Mouse (Mus musculus) spleen, postnatal 4 days (tissue): ENCODE data around the gene Ube2h.

Experiments used
- DNase-seq, 2 experiments: peaks; one replicate each; pipeline ENCODE4 v3.0.0; 2022; ENCODE audit warnings: low spot score in 2 of 2

Ube2h gene

DNA sequence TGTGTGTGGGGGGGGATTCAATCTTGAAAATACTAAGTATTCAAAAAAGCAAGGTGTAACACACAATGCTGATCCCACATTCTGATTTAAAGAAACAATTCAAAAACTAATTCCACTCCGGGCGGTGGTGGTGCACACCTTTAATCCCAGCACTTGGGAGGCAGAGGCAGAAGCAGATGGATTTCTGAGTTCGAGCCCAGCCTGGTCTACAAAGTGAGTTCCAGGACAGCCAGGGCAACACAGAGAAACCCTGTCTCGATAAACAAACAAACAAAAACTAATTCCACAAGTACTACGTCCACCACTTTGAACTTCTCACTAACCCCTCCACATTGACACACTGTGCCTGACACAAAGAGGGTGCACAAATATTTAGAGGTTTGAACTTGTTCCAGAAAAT, 4.7 kb downstream of the Ube2h start:
- no peak for DNase-seq

DNA sequence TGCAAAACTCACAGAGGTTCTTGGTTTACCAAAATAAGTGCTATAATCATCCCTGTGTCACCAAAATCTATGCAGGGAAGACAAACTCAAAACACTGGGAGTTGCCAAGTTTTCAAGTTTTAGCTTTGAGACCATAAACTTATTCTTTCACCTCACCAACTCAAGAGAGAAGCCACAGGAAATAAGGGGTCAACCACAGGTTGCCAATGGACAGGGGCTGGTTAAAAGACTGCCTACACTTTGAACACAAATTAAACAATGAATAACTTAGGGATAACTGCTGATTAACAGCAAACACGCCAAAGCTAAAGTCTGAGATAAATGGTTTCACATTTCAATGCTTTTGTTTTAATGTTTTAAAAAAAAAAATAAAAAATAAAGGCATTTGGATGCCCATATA, 5.2 kb downstream of the Ube2h start:
- DNase-seq = no peak

DNA sequence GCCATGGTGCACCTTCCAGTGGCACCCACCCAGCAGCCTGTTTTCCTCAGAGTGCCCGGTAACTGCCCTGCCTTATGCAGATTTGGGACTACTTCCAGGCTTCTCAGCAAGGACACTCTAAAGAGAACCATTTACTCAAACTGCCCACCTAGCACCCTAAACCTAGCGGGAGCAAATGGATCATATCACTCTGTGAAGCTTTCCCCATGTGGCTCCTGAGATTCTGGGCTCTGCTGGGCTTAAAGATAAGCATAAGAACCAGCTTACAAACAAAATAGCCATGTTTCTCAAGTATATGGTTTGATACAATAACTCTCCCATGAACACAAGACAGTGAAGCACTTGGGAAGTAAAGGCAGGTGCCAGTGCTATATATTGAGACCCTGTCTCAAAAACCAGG, 11.8 kb downstream of the Ube2h start:
- DNase-seq = no peak

DNA sequence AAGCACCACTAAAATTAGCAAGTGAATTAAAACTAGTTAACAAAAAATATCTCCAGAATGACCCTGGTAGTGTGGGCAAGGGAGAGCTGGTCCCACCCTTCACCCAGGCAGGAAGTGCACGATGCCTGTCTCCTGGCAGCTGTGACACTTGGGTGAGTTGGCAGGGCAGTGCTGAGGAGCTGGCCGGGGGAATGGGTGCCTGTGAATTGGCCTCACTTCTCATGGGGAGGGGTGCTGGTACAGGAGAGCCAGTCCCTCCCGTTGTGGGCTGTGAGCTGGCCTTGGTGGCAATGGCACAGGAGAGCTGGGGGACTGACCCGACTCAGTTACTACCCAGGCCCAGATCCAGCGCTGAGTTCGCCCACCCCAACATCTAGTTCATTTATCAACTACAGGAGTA, 16.4 kb downstream of the Ube2h start:
- DNase-seq = peak; percentile 24 to 71

DNA sequence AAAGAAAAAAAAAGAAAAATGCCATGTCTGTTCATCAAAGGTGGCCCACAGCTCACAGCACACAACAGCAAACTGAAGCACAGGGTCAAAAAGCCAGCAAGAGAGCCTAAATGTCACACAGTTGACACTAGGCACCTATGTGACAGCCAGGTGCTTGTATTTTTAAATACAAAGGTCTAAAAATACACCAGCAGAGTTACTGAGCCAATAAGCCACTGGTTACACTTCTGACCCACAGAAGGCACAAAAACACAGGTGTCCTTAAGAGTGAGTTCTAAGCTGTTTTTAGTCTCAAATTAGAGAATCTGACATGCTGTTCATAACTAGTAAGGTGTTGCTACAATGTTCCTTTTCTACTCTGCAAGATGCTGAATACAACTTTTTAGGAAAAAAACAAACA, 17.7 kb downstream of the Ube2h start:
- no peak for DNase-seq

DNA sequence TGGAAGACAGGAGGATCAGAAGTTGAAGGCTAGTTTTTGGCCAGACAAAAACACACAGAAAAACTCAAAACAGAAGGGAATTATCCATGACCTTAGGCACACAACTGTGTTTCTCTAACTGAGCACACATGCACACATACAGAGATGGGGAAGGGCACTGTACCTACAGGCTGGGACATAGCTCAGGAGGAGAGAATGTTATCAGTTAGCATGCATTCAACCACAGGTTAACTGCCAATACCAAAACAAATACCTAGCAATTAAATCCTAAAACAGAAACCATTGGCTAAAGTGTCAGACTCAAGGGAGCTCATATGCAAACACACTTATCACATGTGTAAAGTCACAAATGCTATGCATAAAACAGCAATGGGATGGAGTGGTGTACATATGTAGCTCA, 20.2 kb downstream of the Ube2h start:
- no peak for DNase-seq

DNA sequence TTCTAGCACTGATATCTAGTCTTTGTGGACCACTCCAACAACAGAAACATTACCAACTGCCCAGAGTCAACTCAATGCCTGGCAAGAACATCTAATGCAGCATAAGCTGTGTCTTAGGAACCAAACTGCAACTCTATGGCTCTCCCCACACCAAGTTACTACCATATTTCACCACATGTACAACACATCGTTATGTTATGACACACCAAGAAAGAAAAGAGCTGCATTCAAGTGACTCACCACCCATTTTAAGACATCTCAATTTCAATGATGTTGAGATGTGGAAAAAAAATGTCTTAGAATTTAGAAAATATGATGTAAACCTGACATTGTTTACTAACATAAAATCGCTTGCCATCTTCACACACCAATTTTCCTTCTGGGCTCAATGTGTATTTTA, 22.0 kb downstream of the Ube2h start:
- DNase-seq = no peak

DNA sequence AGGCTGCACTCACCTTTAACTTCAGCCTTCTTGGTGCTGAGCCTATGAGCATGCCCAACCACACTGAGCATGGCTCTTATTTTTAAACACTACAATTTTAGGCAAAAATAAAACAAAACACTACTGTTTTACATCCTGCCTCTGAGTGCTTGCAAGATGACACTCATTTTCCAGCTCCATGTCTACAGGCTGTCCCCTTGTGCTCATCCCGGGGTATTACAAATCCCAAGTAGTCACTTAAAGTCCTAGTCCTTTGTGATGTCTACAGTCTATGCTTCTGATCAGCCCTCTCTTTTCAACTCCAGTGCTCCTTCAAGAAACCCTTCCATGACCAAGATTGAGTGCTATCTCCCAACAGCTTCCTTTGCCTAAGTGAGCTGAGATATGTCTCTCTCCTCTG, 26.0 kb downstream of the Ube2h start:
- no peak for DNase-seq

DNA sequence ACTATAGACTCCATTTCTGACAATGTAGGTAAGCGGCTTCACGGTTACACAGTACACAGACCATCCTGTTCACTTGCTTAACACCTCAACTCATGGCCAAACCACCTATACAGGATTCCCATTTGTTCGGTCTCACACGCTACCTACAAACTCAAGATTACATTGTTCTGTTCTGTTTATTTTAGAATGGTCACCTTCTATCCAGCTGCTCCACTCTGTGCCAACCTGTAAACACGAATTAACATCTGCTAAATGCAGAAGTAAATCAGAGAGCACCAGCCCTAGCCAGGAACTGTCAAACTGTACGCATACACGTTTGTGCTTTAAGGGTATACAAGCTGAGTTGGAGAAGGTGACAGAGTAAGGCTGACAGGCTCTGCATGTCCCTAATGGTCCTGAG, 27.5 kb downstream of the Ube2h start:
- no peak for DNase-seq

DNA sequence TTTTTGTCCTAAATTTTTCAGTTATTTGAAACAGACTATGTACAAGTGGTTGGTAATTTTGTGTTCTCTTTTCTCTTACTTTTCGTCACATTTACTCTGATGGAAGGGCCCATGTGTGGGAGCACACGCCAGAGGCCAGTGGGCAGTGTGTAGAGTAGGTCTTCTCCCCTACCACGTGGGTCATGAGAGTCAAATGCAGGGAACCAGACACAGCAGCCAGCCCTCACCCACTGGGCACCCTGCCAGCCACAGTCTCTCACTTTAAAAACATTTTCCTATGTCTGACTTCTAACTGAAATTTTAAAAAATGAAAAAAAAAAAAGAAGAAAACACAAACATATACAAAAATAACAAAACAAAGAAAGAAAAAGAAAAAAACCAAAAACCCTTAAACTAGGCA, 28.0 kb downstream of the Ube2h start:
- DNase-seq = no peak

DNA sequence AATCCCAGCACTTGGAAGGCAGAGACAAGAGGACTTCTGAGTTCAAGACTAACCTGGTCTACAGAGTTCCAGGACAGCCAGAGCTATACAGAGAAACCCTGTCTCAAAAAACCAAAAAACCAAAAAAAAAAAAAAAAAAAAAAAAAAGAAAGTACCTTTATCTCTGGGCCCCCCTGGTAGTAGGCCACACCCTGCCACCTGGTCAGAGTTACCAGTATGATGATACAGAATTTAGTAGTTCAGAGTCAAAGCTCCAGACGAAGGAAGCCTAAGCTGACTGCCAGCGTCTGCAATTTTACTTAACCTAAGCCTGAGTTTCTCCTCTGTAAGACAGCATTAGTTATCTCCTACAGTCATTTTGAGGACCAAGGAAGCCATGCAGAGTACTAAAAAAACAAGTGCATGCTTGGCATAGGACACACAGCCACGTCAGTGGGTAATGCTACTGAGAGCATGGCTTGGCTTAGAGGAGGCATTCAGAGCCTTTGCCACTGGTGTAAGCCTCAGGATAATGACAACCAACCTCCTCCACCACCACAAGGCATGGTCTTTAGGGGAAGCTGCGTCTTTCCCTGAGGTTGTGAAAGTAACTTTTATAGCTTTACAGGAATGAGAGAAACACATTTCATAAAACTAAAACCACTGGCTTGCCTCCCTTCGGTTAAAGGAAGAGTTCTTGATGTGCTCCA, 29.0 kb downstream of the Ube2h start:
- peak in 1 of 2 experiments; percentile 21 for DNase-seq

DNA sequence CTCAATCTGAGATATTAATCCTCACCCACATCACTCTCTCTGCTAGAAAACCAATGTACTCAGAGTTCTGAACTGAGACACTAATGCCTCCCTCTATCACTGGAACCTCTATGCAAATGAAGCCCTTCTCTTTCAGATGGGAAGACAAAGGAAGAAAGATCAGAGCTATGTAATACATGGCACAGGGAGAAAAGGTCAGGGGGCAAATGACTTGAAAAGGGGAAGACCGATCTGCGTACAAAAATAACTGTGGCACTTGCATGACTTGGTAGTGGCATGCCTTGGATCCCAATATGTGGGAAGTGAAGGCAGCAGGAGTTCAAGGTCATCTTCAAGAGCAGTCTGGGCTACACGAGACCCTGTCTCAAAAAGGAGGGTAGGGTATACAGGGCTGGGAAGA, 31.4 kb downstream of the Ube2h start:
- DNase-seq = no peak

DNA sequence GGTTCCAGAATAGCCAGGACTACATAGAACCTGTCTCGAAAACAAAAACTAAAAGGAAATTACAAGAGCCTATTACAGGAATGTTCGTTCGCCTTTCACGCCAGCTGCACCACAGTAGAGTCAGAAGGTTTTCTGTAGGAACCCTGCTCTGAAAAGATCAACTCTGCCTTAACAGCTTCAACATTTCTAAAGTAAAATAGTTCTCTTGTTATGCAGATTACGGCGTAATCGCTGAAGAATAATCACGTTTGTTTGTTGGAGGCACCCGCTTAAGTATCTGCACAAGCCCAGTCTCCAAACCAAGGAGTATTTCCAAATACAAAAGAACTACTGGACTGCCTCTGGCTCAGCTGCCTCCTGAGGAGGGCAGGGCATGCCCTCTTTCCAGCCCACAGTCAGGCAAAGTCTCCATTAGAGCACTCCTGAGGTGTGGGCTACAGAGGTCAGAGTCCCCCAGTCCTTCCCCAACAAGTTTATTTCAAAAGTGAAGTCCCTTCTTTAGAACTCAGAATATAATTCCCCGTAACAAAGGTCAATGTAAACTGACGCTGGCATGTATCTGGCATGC, 31.9 kb downstream of the Ube2h start:
- DNase-seq = no peak

DNA sequence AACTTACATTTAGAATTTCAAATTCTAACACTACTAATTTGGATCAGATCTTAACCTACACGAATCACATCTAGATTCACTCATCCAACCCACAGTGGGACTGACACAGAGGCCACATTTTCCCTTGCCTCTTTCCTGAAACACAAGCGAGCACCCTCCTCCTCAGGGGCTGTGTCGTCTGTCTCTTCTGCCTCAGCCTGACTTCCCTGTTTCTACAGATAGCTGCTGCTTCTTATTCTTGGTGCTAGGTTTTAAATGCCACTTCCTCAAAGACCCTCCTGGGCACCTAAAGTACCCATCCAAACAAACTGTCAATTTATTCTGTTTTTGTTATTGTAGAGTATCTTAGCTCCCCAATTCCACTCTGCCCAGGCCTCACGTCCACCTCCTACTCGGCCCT, 34.5 kb downstream of the Ube2h start:
- no peak for DNase-seq

DNA sequence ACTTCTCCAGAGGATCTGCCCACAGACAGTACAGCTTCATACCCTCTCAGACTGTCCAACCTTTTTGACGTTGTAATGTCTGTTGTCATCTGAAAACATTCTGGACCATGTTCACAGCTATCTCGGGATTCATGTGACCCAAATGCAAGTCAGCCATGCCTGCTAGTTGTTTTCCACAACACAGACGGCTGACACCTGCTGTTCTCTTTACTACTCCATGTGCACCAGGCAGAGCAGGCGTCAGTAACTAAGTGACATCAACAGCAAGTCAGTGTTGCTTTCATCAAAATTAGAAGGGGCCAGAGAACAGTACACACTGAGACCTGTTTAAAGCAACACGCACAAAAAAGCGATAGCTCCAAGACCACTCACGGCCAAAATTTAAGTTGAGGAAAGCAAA, 36.9 kb downstream of the Ube2h start:
- DNase-seq = no peak

DNA sequence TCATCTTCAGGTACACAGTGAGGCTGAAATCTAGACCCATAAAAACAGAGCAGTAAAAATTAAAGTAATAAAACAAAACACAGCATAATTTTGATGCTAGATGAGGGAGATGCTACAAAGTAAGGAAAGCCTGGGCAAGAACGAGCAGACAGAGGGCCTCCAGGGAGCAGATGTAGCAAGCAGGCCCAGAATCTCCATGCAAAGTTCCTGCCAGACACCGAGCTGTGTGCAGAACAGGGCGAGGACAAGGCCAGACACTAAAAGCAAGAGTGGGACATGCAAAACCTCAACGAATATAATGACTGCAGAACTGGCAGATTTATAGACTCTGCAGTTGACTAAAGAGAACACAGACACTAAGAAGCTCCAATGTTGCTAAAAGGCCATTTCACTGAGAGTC, 38.9 kb downstream of the Ube2h start:
- no peak for DNase-seq

DNA sequence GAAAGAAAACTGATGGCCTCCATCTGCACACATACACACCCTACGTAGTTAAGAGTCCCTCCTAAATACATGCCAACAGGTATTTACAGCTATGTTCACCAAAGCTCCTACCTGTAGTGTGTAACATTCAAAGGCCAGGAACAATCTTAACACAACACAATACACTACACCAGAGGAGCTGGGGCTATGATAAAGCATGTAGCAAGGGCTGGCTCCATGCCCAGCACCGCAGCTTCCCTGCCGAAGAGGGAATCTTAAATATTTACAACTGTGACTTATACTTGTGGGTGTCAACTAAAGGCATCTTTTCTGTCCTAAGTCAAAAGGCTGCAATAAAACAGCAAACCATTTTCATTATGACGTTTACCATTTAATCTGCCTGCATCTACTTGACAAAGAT, 41.3 kb downstream of the Ube2h start:
- DNase-seq = no peak

DNA sequence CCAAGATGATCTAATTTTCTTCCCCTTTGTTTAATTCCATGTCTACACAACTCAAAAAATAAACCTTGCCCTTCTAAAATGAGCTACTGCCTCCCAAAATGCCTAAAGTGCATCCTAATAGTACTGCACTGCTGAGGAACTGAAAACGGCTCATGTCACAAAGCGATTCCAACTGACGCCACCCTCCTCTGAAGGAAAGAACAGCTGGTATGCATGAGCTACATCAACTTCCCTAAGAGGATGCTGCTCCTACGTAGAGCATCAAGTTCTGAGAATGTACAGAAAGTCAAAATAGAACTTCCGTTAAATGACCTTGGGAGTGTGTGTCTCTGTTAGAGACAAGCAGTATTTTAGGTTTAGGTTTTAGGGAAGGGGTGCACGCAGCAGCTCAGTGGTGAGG, 45.1 kb downstream of the Ube2h start:
- no peak for DNase-seq

DNA sequence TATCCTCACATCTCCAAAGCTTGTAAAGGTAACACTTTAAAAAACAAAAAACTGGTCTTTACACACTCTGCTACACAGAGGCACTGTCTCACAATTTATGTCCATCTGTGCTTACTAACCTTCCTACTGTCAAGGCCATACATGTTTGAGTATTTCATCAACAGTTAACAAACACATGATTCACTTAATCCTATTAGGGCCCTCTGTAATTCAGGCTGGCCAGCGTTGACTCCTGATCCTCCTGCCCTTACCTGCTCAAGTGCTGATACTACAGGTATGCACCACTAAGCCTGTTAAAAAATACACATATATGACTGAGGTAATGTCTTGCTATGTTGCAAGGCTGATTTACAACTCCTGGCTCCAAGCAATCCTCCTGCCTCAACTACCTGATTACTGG, 46.4 kb downstream of the Ube2h start:
- DNase-seq = no peak

DNA sequence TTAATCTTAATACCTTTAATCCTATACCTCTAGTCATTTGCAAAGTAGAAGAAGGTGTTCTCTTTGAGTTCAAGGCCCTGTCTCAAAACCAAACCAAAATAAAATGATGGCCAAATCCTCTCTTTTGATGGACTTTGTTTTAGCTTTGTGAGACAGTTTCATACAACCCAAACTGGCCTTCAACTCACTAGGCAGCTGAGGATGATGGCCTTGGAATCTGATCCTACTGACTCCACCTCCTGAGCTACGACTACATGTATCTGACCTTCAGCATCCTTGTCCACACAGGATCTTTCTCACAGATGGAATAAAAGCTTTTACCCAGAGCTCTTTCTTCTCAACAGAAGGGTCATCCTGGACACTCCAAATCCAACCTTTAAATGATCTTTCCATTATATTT, 48.5 kb downstream of the Ube2h start:
- DNase-seq = no peak

DNA sequence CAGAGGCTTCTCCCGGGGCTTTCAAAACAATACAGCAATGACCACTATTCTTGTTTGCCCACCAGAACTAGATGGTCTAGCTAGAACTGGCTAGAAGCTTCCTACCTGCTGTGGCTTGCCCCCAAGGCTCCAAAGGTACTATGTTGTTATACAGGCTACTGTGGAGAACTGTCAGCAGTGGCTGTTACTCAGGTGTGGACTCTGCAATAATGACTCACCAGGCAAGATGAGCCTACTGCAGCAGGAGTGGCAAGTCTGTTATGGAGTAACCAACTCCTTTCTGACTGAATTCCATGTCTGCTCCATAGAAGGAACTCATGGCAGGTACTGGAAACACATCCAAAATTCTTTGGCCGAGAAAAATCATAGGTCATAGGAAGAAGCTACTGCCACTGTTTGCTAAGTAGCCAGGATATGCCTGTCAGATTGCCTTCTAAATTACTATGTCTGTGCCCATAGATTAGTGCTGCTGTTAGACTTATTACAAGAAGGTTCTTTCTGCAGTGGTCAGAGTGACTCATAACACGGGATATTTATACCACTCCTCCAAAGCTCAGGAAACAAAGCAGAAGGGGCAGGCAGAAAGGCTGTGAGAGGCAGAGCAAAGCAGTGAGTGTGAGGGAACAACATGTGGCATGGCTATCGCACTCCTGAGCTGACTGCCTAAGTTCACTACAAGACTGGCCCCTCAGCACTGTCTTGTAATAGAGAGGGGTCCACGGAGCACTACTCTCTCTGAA, 51.9 kb downstream of the Ube2h start:
- DNase-seq = no peak

DNA sequence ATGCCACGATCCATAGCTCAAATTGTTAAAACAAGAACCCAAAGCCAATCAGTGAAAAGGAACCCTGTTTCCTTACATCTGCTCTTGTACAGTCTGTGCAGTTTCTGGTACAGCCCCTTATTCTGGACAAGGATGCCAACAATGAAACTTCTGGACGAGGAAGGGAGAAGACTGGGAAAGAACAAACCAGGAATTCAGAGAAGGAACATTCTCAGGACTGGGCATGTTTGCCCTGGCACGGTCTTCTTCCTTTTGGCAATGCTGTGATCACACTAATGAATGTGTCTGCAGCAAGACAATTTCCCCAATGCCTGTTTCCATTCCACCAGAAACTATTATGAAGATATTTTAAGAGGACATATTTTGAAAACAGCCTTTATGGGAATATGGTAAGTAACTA, 55.6 kb downstream of the Ube2h start:
- no peak for DNase-seq

DNA sequence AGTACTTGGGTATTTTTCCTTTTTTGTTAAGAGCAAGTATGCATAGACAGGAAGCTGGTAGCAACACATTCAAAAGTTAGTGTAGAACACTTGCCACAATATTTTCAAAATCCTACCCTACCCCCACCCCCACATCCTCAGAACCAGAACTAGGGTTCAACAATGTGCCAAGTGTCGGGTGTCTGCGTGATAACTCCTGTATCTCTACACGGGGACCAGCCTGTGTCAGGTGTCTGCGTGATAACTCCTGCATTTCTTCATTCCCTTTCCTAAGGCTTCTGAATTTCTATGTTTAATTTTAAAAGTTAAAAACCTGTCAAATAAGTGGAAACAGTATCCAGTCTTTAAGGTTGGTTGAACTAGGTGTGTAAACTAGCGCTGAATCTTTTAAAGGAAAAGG, 58.4 kb downstream of the Ube2h start:
- no peak for DNase-seq

DNA sequence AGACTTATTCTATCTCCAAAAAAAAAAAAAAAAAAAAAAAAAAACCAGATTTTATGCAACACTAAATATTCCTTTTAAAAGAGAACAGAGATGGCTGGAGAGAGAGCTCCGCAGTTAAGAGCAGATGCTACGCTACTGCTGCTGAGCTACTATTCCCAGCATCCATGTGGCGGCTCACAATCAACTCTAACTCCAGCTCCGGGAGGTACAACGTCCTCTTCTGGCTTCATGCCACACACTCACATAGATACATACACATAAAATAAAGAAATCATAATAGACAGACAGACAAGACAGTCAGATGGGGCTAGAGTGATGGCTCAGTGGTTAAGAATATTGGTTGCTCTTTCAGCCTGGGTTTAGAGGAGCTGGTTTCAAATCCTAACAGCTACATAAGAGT, 58.9 kb downstream of the Ube2h start:
- DNase-seq = no peak
